Mouse (Mus musculus) c-Kit-positive CD71-positive TER-119-negative erythroid progenitor cells, embryonic 14.5 days (primary cell): Measurements from ENCODE around the gene Gm28042.

Source experiments
- DNase-seq: peaks from one replicate; pipeline ENCODE4 v3.0.0-alpha.2; 2013; ENCODE audit warnings: low read depth

Gm28042 gene

DNA sequence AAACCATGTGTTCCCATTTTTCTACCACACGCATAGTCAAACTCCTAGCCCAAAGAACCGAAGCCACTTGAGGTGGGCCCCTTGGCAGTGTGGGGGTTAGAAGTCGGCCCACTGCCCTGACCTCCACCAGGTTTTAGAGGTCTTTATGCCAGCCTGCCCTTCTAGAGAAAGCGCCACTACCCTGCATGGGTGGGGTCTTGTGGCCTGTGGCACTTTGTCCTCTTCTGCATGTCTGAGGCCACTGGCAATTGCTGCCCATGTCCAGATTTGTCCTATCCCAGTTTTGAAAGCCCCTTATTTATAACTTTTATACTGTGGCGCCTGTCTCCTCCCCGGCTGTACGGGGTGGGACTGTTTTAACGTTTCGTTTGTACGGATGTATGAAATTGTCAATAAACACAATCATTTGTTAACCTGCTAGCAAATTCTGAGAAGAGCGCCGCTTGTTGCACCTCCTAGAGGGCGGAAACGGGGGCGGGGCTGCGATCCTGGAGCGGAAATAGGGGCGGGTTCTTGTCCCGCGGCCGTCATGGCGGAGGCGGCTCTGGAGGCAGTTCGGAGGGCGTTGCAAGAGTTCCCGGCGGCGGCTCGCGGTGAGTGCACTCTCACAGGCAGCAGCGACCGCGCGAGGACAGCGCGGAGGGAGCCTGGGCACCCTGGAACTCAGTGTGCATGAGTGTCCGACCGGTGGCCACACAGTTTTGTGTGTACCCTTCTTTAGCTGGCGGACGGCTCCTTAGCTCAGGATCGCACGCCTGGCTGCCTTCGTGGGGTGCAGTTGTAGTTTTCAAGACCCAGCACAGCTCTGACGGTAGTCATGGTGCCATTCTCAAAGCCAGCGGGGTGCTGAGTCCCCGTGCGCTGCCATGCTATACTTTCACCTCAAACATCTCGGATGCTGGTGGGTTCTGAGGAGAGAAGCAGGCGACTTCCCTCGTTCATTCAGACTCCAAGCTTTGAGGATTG lies at the start of gene Gm28042, which contains the start of gene Jmjd7:
Gm28042 (plus strand) TSS at position 510 of the 966 bp plus-strand sequence.
Jmjd7 (plus strand) TSS at position 500 of the 966 bp plus-strand sequence.
- peak; percentile 92 for DNase-seq

DNA sequence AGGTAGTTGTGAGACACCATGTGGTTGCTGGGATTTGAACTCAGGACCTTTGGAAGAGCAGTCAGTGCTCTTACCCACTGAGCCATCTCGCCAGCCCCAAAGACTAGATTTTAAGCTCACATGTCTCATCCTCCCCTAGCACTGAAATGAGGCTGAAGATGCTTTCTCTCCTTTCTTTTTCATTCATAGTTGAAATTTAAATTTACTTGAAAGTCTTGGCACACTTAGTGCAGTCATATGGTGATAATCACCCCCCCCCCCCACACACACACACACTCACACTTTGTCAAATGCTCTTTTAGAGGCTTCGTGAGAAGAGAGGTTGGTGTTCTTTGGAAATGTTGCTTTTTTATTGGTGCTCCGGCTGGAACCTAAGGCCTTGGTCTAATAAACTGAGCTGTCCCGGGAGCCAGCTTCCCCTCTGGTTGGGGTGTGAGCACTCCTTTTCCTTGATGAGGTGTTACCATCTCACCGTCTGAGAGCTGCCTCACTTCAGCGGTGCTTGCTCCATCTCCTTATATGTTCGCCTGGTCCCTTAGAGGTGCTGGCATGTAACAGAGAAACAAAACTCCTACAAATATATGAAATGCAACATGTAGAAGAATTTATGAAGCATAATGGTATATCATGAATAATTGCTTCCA lies 46.8 kb upstream of the Gm28042 start:
- no peak for DNase-seq

DNA sequence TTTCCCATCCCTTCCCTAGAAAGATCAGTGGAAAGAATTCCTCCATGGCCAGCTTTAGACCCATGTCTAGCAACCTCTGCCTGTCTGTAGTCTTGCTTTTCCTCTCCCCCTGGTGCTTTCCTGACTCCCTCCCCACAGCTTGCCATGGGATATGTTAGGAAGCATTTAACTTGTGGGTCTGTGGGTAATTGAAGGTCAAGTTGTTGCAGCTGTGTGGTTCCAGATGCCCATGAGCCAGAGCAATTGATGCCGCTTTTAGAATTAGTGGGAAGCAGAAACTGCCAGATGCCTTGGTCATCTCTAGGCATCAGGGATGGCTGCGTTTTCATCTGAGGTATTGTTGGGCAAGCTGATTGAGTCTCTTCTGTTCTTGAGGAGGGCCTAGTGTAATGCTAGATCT lies 45.7 kb upstream of the Gm28042 start:
- no peak for DNase-seq

DNA sequence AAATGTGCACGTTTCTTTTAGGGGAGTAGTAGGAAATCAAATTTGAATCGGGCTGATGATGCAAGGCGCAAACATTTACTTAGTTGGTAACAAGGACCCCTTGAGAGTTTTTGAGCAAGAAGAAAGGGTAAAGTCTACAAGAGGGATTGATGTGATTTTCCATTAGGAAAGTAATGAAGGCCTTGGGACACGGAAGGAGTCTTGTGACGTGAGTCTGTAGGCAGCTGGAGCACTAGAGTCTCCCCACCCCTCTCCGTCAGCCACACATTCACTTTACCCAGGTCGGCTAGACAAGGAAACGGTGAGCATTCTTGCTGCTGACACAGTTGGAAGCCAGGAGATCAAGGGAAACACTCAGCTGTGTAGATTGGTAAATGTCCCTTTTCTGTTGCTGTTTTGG lies 41.4 kb upstream of the Gm28042 start:
- DNase-seq: no peak

DNA sequence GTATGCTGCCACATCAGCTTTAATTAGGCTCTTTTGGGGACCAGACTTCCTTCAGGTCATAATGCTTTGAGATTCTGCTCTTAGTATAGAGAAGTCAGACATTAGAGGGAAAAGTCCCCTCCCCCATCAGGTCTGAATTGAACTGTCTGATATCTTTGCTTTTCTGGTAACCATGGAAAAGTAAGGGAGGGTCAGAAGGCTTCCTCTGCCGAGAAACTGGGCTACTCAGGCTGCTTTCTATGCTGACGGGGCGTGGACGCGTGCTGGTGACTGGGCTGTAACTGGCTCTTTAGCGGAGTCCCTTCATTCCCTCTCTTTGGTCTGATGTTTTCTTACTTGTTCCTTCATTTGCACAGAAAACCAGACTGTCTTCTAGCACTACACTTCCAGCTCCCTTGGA lies 40.9 kb upstream of the Gm28042 start:
- no peak for DNase-seq

DNA sequence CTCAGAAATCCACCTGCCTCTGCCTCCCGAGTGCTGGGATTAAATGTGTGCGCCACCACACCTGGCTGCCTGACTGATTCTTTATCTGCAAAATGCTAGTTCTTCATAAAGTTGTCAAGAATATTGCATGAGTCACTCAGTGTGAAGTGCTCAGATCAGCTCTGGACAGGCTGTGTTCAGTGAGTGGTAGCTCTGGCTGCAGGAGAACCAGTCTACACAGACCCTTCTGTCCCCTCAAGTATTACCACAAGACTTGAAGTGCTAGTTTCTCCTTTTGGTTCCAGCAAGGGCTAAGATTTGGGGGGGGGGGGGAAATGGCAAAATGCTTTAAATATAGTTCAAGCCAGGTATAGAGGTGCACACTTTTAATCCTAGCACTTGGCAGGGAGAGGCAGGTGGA lies 39.9 kb upstream of the Gm28042 start:
- no peak for DNase-seq

DNA sequence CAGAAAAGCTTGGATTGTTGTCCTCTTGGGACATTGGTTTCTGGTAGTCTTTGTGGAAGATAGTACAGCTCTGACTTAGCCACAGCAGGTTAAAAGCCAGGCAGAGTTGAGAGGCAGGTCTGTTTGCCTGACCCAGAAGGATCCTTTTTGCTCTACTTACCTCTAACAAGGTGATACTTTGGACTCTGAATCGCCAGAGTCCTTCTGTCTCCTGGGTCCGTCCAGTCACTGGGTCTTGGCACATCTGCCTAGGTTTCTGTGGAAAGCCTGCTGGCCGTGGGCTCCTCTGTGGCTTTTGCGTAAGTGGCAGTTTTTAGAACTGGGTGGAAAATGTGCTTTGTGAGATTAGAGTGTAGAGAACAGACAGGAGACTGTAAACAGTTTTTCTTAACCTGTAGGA lies 38.3 kb upstream of the Gm28042 start:
- no peak for DNase-seq

DNA sequence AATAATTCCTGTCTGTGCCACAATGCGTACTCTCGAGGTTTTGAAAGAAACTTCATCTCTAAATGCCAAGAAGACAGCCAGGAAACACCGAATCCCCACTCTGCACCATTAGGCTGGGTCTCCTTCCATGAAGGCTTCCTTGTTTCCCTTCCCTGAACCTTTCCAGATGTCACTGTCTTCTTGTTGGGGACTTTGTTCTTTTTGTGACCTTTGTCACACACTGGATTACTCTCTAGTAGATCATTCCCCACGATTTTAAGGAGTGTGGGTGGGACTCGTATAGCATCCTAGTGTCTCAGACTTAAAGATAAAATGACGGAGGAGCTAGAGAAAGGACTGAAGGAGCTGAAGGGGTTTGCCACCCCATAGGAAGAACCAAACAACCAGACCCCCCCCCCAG lies 36.4 kb upstream of the Gm28042 start:
- DNase-seq: no peak

DNA sequence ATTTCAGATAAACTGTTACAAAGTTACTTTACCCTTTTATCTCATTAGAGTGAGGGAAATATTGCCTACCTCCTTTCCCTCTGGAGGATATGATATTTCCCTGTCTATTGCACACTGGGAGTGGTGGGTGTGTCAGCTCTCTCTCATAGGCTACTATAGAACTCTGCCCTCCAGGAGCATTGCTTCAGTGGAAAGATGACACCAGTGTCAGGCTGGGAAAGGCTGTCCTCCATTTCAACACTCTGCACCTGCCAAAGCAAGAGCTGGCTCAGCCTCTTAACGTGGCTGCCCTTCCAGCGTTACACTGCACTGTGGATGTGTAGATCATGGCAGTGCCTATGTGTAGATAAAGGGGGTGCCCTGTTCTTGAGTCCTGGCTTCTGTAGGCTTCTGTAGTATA lies 34.9 kb upstream of the Gm28042 start:
- DNase-seq: no peak

DNA sequence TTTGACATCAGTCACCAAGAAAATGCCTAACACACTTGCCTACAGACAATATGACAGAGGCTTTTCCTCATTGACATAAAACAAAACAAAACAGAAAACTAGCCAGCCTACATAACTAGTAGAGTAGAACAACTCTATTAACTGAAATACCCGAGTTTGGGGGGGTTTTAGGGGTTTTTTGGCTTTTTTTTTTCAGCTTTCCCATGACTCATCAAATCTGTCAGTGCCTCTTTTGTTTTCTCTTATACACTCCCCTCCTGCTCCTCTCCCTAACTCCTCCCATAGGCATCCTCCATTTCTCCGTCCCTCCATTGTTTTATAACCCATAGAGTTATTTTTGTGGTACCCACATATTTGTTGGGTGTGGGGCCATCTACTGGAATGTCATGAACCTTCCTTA lies 33.8 kb upstream of the Gm28042 start:
- DNase-seq: no peak

DNA sequence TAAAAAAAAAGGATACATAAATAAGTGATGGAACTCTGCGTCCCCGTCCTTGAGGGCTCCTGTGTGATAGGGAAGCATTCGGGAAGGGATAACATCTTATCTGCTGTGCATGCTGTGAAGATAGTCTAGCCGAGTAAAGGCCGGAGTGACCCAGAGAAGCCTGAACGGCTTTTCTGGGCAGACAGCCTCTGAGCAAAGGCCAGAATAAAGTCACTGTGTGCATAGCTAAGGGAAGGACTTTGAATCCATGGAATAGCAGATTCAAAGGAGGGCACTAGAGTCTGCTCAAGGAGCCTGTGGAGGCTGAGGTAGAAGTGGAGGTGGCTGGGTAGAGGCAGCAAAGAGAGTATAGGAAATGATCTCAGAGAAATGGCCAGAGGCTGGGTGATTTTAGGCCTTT lies 32.5 kb upstream of the Gm28042 start:
- DNase-seq: no peak

DNA sequence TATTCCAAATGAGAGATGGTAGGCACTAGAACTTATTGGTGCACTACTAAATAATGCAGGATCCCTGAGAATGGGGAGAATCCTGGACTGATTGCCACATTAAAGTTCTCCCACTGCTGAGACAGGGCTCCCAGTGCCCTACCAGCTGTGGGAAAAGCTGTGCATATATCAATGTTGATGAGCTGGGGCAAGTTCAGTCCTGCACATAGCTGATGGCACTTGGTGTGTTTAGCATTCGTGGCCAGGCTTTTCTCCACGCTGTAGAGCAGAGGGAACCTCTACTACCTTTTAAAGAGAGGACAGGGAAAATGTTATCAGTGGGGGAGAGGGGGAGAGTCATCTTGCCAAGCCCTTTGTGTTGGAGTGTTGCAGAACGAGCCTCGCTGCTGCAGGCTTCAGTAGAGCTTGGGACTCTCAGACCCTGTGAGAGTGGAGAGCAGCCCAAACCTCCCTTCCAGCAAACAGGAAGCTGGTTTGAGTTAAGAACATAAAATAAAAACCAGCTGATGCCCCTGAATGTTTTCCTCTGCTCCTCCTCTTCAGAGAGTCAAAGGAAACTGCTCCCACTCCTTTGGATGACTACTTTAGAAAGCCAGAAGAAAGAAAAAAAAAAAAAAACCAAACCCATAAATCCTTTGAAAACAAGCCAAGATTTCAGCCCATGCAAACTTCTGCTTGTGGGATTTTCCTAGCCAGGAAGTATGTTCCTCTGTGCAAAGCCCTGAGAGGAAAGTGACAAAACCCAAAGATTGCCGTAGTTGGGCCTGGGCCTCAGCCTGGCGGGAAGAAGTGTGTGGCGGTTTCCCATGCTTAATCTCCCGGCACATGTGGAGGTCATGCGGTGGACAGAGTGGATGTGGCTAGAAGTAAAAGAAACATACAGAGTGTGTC lies 31.7 kb upstream of the Gm28042 start:
- DNase-seq: no peak

DNA sequence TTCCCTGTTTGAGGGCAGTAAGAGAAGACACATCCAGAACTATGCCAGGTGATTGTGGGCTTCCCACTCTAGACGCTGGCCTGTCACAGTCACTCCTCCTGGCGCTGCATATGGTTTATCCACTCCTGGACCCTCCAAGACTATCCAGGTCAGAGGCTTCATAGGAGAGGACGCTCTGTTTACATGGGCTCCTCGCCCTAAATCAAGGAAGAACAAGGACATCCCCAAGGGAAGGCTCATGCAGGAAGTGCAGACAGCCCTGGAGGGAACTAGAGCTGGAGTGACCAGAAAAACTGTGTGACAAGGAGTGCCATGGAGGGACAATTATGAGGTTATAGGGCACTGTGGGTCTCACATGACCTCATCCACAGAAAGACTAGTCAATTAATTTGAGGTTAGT lies 29.9 kb upstream of the Gm28042 start:
- no peak for DNase-seq

DNA sequence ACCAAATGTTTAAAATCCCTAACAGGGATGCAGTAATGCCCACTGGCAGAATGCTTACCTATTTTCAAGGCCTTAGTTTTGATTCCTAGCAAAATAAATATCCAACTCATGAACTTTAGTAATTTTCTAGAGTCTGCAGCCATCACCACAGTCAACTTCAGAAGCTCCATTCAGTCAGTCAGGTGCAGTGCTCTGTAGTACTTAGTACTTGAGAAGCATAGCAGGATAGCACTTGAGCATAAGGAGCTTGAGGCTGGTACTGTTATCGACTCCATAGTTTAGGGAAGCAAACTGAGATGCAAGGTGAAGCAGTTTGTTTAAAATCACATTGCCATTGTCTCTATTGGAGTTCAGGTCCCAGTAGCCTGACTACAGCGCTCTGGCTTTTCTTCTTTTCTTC lies 27.6 kb upstream of the Gm28042 start:
- no peak for DNase-seq

DNA sequence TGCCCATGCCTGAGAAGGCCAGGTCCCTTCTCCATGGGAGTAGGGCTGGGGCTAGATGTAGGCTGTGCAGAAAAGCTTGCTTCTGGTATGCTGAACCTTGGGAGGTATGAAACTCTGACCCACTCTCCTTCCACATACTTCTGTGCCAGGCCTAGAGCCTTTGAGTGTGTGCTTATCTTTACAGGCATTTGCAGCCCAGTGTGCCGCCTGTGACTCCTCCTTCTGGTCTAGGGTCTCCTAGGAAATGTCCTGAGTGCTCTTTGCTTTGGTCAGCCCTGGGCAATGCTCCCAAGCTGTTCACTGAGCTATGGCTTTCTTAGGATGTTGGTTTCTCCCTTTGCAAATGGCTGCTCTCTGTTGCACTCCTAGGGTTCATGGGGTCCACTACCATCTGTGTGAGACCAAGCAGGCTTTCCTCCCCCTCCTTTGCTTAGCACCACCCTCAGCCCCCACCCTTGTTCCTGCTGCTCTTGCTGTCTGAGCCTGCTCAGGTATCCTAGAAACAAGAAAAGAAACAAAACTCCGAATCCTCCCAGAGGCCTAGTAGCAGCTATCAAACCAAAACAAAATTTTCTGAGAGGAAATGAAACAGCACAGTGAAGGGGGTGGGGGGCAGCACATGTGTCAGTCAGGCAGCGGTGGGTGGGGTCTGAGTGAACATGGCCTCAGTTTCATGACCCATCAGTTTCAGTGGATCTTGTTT lies 26.3 kb upstream of the Gm28042 start:
- DNase-seq: no peak

DNA sequence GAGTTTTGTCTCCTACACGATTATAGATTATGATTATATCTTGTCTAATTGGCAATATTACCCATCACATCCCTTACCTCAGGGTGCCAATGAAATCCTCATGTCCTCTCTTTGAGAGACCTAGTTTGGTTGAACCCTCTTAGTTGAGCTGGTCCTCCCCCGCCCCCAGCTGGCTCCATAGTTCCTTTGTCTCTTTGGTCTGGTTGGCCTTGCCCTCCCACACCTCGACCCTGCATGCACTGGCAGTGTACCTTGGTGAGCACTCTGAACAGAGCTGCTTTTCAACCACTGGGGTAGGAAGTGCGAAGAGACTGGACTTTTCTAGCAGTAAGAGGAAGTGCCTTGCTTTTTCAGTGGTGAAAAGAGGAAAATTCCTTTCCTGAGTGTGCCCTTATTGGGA lies 25.3 kb upstream of the Gm28042 start:
- no peak for DNase-seq

DNA sequence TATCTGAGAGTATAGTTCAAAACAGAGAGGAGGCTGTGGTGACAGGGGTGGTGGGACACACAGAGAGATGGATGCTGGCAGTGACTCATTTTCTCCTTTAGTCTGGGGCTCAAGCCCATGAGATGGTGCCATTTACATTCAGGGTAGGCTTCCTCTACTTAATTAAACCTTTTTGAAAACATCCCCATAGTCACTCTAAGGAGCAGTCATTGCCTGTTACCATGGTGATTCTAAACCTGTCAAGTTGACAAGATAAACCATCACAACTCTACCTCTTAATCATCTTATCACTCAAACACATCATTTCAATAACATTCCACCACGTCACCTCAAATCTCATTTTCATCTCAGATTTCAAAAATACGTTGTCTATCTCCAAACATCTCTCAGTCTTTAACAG lies 23.3 kb upstream of the Gm28042 start:
- no peak for DNase-seq

DNA sequence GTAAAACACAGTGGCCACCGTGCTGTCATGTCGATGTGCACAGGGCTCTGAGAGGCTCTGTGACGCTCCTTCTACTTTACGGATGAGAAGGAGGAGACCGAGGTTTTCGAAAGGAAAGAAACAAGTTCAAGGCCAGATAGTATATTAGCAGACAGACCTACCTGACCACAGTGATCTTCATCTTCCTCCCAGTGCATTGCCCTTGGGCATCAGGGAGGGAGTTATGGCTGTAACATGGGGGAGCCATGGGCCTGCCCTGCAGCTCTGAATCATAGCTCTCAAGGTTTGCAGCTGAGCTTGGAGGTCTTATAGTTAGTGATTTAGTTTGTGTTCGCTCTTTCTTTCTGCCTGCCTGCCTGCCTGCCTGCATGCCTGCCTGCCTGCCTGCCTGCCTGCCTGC lies 20.6 kb upstream of the Gm28042 start:
- DNase-seq: no peak

DNA sequence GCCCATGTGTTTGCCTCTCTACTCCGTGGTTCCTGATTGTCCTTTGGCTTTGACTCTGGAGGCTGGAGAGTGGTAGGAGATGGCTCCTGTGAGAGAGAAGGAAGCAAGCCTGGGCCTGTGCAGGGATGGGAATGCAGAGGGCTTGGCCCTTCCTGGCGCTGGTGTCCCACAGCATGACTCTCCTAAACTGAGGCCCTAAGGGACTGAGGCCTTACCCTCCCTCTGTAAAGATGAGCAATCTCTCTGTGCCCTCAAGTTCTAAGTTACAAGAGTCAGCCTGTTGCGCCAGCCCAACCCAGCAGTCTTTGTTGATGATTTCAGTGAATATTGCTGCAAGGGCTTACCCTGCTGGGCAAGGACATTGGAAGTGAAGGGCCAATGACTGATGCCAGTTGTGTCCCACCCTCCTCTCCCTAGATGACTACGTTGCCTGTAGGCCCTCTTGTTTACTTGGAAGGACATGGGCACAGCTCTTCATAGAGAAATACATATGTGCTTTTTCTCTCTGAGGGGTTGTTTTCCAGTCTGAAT lies 19.5 kb upstream of the Gm28042 start:
- no peak for DNase-seq

DNA sequence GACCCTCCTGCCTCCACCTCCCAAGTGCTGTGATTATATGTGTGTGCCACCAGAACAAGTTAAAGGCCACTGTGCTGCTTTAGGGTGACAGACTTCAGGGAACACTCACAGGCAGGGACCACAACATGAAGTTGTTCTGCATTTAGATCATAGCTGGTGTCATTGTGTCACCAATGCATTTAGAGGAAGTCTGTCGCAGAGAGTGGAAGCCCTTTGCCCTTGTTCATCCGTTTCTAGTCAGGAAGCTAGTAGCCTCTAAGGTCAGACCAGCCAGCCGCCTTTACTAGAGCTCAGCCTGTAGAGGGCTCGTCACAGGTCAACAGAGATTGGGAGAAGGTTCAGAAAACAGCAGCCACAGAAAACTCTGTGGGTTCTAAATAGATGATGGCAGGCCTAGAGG lies 18.6 kb upstream of the Gm28042 start:
- DNase-seq: no peak

DNA sequence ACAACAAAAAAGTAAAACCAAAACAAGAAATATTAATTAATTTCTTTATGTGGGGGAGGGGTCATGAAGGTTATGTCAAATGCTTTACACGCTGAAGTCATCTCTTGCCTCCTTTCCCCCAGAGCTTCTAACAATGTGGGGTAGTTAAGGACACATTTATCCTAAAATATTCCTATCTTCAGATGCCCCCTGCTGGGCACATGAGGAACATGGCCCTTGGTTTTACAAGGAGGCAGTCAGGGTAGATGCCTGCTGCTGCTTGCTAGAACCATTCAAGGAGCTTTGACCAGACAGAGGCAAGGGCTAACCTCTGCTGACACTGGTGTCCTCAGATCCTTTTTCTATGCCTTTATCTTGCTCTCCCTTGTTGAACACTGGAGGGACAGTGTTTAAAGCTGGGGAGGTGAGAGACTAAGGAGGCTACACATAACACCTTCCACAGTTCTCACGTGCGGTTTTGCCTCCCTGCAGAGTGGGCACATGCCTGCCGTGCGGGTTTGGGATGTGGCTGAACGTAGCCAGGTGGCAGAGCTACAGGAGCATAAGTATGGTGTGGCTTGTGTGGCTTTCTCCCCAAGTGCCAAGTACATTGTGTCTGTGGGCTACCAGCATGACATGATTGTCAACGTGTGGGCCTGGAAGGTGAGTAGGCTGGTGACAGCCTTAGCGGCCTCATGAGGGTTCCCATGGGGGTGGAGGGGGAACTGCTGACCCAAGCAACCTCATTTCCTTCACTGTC lies 15.7 kb upstream of the Gm28042 start:
- DNase-seq: peak; percentile 42
